Mouse (Mus musculus) fibroblast of lung, adult 2 months (primary cell): ENCODE measurements around the gene Fbln7.
A peak's percentile ranks its signal among the peaks of the same experiment; 100 is the strongest.

Experiments used
- DNase-seq: peaks from one replicate; pipeline ENCODE4 v3.0.0-alpha.2; 2011; ENCODE audit warnings: low read depth

Gene Fbln7

GRCm38 (mm10) chr2:128862636-128863035 is at the start of gene Fbln7:
Fbln7 (plus strand) TSS chr2:128862981.
- DNase-seq, result no peak

- no peak for DNase-seq
Measured at GRCm38 (mm10) chr2:128816311-128816710, 46.5 kb upstream of the Fbln7 start.

- no peak for DNase-seq
Measured at GRCm38 (mm10) chr2:128816916-128817315, 45.9 kb upstream of the Fbln7 start.

GRCm38 (mm10) chr2:128817387-128817785 is 45.4 kb upstream of the Fbln7 start:
- DNase-seq, result peak; percentile 91

- peak; percentile 91 for DNase-seq
Measured at GRCm38 (mm10) chr2:128817786-128818681, 44.7 kb upstream of the Fbln7 start, which contains the start of gene Tmem87b. Tmem87b (plus strand) TSS chr2:128818118.

GRCm38 (mm10) chr2:128818956-128819643 is 43.7 kb upstream of the Fbln7 start:
- no peak for DNase-seq

- no peak for DNase-seq
Measured at GRCm38 (mm10) chr2:128820631-128821030, 42.1 kb upstream of the Fbln7 start.

- DNase-seq, result no peak
Measured at GRCm38 (mm10) chr2:128823893-128824292, 38.9 kb upstream of the Fbln7 start.

GRCm38 (mm10) chr2:128827787-128828186 is 35.0 kb upstream of the Fbln7 start:
- DNase-seq, result no peak

GRCm38 (mm10) chr2:128832611-128833010 is 30.2 kb upstream of the Fbln7 start:
- DNase-seq, result no peak

GRCm38 (mm10) chr2:128833035-128833434 is 29.7 kb upstream of the Fbln7 start:
- DNase-seq, result peak; percentile 18

GRCm38 (mm10) chr2:128833435-128833834 is 29.3 kb upstream of the Fbln7 start:
- no peak for DNase-seq

- no peak for DNase-seq
Measured at GRCm38 (mm10) chr2:128837531-128837930, 25.2 kb upstream of the Fbln7 start.

GRCm38 (mm10) chr2:128838611-128839010 is 24.2 kb upstream of the Fbln7 start:
- DNase-seq, result no peak

GRCm38 (mm10) chr2:128839501-128839900 is 23.3 kb upstream of the Fbln7 start:
- no peak for DNase-seq

GRCm38 (mm10) chr2:128842437-128842836 is 20.3 kb upstream of the Fbln7 start:
- no peak for DNase-seq

- DNase-seq, result no peak
Measured at GRCm38 (mm10) chr2:128850036-128850435, 12.7 kb upstream of the Fbln7 start.

- DNase-seq, result no peak
Measured at GRCm38 (mm10) chr2:128856673-128857072, 6.1 kb upstream of the Fbln7 start.

- no peak for DNase-seq
Measured at GRCm38 (mm10) chr2:128858962-128859361, 3.8 kb upstream of the Fbln7 start.

GRCm38 (mm10) chr2:128859861-128860260 is 2.9 kb upstream of the Fbln7 start:
- DNase-seq, result no peak

GRCm38 (mm10) chr2:128863777-128864331 is 1.1 kb downstream of the Fbln7 start:
- no peak for DNase-seq

- DNase-seq, result no peak
Measured at GRCm38 (mm10) chr2:128865061-128865460, 2.3 kb downstream of the Fbln7 start.

- no peak for DNase-seq
Measured at GRCm38 (mm10) chr2:128871656-128872055, 8.9 kb downstream of the Fbln7 start.
